Mouse (Mus musculus) thymus, postnatal 10 days (tissue): ENCODE data around the gene Nova1.
A peak's percentile ranks its signal among the peaks of the same experiment; 100 is the strongest.

ENCODE experiments used
- DNase-seq, 2 experiments: peaks; one replicate each; pipeline ENCODE4 v3.0.0; 2021; ENCODE audit warnings: low spot score in 2 of 2

Nova1 gene

GRCm38 (mm10) chr12:46818856-46819347 lies at the start of gene Nova1:
Gene Nova1, minus strand, starts transcription at chr12:46818929.
- DNase-seq, result peak in 1 of 2 experiments; percentile 10

- peak; percentile 37 to 60 for DNase-seq
These were observed 756 bp upstream of the Nova1 start for GRCm38 (mm10) chr12:46819348-46820022.

- peak in 1 of 2 experiments; percentile 3 for DNase-seq
These were observed 491 bp downstream of the Nova1 start for GRCm38 (mm10) chr12:46818021-46818855.

- no peak for DNase-seq
These were observed 1.4 kb downstream of the Nova1 start for GRCm38 (mm10) chr12:46817211-46817803.

- DNase-seq, result no peak
These were observed 2.4 kb downstream of the Nova1 start for GRCm38 (mm10) chr12:46816291-46816690.

GRCm38 (mm10) chr12:46815697-46816096 lies 3.0 kb downstream of the Nova1 start:
- no peak for DNase-seq

- no peak for DNase-seq
These were observed 3.9 kb downstream of the Nova1 start for GRCm38 (mm10) chr12:46814820-46815219.

- no peak for DNase-seq
These were observed 17.4 kb downstream of the Nova1 start for GRCm38 (mm10) chr12:46801311-46801710.

- no peak for DNase-seq
These were observed 36.1 kb downstream of the Nova1 start for GRCm38 (mm10) chr12:46782301-46783280.

GRCm38 (mm10) chr12:46781481-46781880 lies 37.2 kb downstream of the Nova1 start:
- no peak for DNase-seq

GRCm38 (mm10) chr12:46780983-46781382 lies 37.7 kb downstream of the Nova1 start:
- DNase-seq, result no peak

GRCm38 (mm10) chr12:46759450-46759849 lies 59.3 kb downstream of the Nova1 start:
- DNase-seq, result no peak

GRCm38 (mm10) chr12:46754325-46754848 lies 64.3 kb downstream of the Nova1 start:
- no peak for DNase-seq

GRCm38 (mm10) chr12:46753096-46753495 lies 65.6 kb downstream of the Nova1 start:
- DNase-seq, result no peak

- no peak for DNase-seq
These were observed 85.5 kb downstream of the Nova1 start for GRCm38 (mm10) chr12:46733261-46733660.

GRCm38 (mm10) chr12:46731943-46732342 lies 86.8 kb downstream of the Nova1 start:
- no peak for DNase-seq

GRCm38 (mm10) chr12:46721914-46722313 lies 96.8 kb downstream of the Nova1 start:
- no peak for DNase-seq

- DNase-seq, result no peak
These were observed 99.7 kb downstream of the Nova1 start for GRCm38 (mm10) chr12:46719076-46719475.

- DNase-seq, result no peak
These were observed 108.6 kb downstream of the Nova1 start for GRCm38 (mm10) chr12:46710094-46710493.

- no peak for DNase-seq
These were observed 109.3 kb downstream of the Nova1 start for GRCm38 (mm10) chr12:46709475-46709874.

- no peak for DNase-seq
These were observed 118.5 kb downstream of the Nova1 start for GRCm38 (mm10) chr12:46700202-46700601.
